Mouse (Mus musculus) erythroid progenitor cell, adult 5-6 weeks (primary cell): ENCODE measurements around the gene Gm6169. TPM values are rescaled to one million over a fixed set of nuclear protein-coding genes. Genes with fewer than 3 reads are reported as not detected.
"Not testable (repeated sequence)": the region's sequence is repeated elsewhere in the genome, so short reads cannot be mapped to it uniquely, and the experiment has no call there.

Source experiments
- ATAC-seq: replicated peaks from 2 replicates; pipeline ENCODE4 v1.8.0; 2016; ENCODE audit warnings: moderate number of reproducible peaks, mild to moderate bottlenecking, moderate TSS enrichment, inconsistent platforms; ENCODE audit not compliant: poor library complexity, low FRiP score, severe bottlenecking
- total RNA-seq, 2 experiments: library from RNA; stranded (forward) in 1 of 2; stranded (reverse) in 1 of 2; fragments of 150-400 nt in 1 of 2; fragments of 186-747, 209-891 nt in 1 of 2; gene quantifications; 2 replicates each; pipeline versions ENCODE4 v1.2.3 to v1.2.4; 2015 to 2017; ENCODE audit warnings: low replicate concordance in 2 of 2

Gm6169 gene
- total RNA-seq, 2 experiments from 2014 or later = 2.5 to 11.3 TPM

GRCm38 (mm10) chr13:97071626-97072241, 27.3 kb downstream of the Gm6169 start:
- no peak for ATAC-seq

GRCm38 (mm10) chr13:97070931-97071625, 28.0 kb downstream of the Gm6169 start:
- ATAC-seq = no peak

- ATAC-seq = no peak
Measured at GRCm38 (mm10) chr13:97068151-97068550, 30.9 kb downstream of the Gm6169 start.

- no peak for ATAC-seq
Measured at GRCm38 (mm10) chr13:97067691-97068090, 31.3 kb downstream of the Gm6169 start.

- ATAC-seq = peak; percentile 90
Measured at GRCm38 (mm10) chr13:97066649-97067550, 32.1 kb downstream of the Gm6169 start, which contains the start of gene Fam169a. Fam169a (plus strand) TSS chr13:97067286.

- ATAC-seq = not testable (repeated sequence)
Measured at GRCm38 (mm10) chr13:97064844-97065621, 34.0 kb downstream of the Gm6169 start.

GRCm38 (mm10) chr13:97064413-97064812, 34.6 kb downstream of the Gm6169 start:
- no peak for ATAC-seq

- ATAC-seq = no peak
Measured at GRCm38 (mm10) chr13:97063431-97063830, 35.6 kb downstream of the Gm6169 start.

GRCm38 (mm10) chr13:97062151-97062550, 36.9 kb downstream of the Gm6169 start:
- ATAC-seq = no peak

- no peak for ATAC-seq
Measured at GRCm38 (mm10) chr13:97060331-97060730, 38.7 kb downstream of the Gm6169 start.

- ATAC-seq = no peak
Measured at GRCm38 (mm10) chr13:97059746-97060145, 39.3 kb downstream of the Gm6169 start.

- no peak for ATAC-seq
Measured at GRCm38 (mm10) chr13:97057817-97058216, 41.2 kb downstream of the Gm6169 start.

GRCm38 (mm10) chr13:97053844-97054243, 45.2 kb downstream of the Gm6169 start:
- ATAC-seq = no peak

GRCm38 (mm10) chr13:97052667-97053066, 46.4 kb downstream of the Gm6169 start:
- ATAC-seq = peak; percentile 61

GRCm38 (mm10) chr13:97051158-97051557, 47.9 kb downstream of the Gm6169 start:
- no peak for ATAC-seq

Other genes with a start within 250 kb of the Gm6169 start
- not detected in 2 replicates for gene Gcnt4, start 174.5 kb downstream of the Gm6169 start, total RNA-seq (2015; ENCODE audit: low replicate concordance)
- not detected in 2 replicates for gene Gcnt4, start 174.5 kb downstream of the Gm6169 start, total RNA-seq (2017; ENCODE audit: low replicate concordance)
- gene 1700029F12Rik, start 64.9 kb downstream of the Gm6169 start, total RNA-seq (2015; ENCODE audit: low replicate concordance) = not detected in 2 replicates
- not detected in 2 replicates for gene 1700029F12Rik, start 64.9 kb downstream of the Gm6169 start, total RNA-seq (2017; ENCODE audit: low replicate concordance)
- 1.1 TPM in 1 of 2 replicates, not detected in the other for gene Fam169a, start 32.0 kb downstream of the Gm6169 start, total RNA-seq (2015; ENCODE audit: low replicate concordance)
- 1.4 and 1.9 TPM in 2 replicates for gene Fam169a, start 32.0 kb downstream of the Gm6169 start, total RNA-seq (2017; ENCODE audit: low replicate concordance)
- gene Gfm2, start 38.7 kb upstream of the Gm6169 start, total RNA-seq (2015; ENCODE audit: low replicate concordance) = 6.3 and 11.2 TPM in 2 replicates
- 8.2 and 23.6 TPM in 2 replicates for gene Gfm2, start 38.7 kb upstream of the Gm6169 start, total RNA-seq (2017; ENCODE audit: low replicate concordance)
- 52.0 and 132 TPM in 2 replicates for gene Nsa2, start 38.7 kb upstream of the Gm6169 start, total RNA-seq (2015; ENCODE audit: low replicate concordance)
- gene Nsa2, start 38.7 kb upstream of the Gm6169 start, total RNA-seq (2017; ENCODE audit: low replicate concordance) = 70.3 and 93.3 TPM in 2 replicates
- 28.5 and 35.2 TPM in 2 replicates for gene Hexb, start 99.1 kb upstream of the Gm6169 start, total RNA-seq (2015; ENCODE audit: low replicate concordance)
- 12.9 and 19.3 TPM in 2 replicates for gene Hexb, start 99.1 kb upstream of the Gm6169 start, total RNA-seq (2017; ENCODE audit: low replicate concordance)
- gene Enc1, start 141.9 kb upstream of the Gm6169 start, total RNA-seq (2015; ENCODE audit: low replicate concordance) = 0.36 and 1.7 TPM in 2 replicates
- gene Enc1, start 141.9 kb upstream of the Gm6169 start, total RNA-seq (2017; ENCODE audit: low replicate concordance) = under 0.01 and 1.1 TPM in 2 replicates